Mouse (Mus musculus) small intestine, adult 2 months (tissue): ENCODE measurements around the gene L1td1. TPM values are rescaled to one million over a fixed set of nuclear protein-coding genes. Genes with fewer than 3 reads are reported as not detected.

Experiments used
- H3K27ac ChIP-seq: fragments of 200-500 bp; 2 replicates; pipeline ENCODE4 v1.5.1; 2012; ENCODE audit warnings: low read depth, low read length, control low read depth, inconsistent platforms; ENCODE audit not compliant: insufficient read depth
- H3K27me3 ChIP-seq: fragments of 200-500 bp; 2 replicates; pipeline ENCODE4 v1.6.1; 2012; ENCODE audit warnings: mild to moderate bottlenecking, moderate library complexity, low read length, inconsistent platforms; ENCODE audit not compliant: control insufficient read depth, insufficient read depth
- H3K36me3 ChIP-seq: fragments of 200-500 bp; 2 replicates; pipeline ENCODE4 v1.6.1; 2012; ENCODE audit warnings: mild to moderate bottlenecking, low read length, control low read depth, inconsistent platforms; ENCODE audit not compliant: control insufficient read depth, insufficient read depth
- H3K4me1 ChIP-seq: fragments of 200-500 bp; 2 replicates; pipeline ENCODE4 v1.6.1; 2012; ENCODE audit warnings: low read length, inconsistent platforms, mixed read lengths; ENCODE audit not compliant: control insufficient read depth, insufficient read depth, insufficient read length
- H3K4me3 ChIP-seq: fragments of 200-500 bp; 2 replicates; pipeline ENCODE4 v1.5.1; 2012; ENCODE audit warnings: low read depth, mild to moderate bottlenecking, control low read depth, inconsistent platforms, low read length, moderate library complexity
- CTCF ChIP-seq: fragments of 200-500 bp; IDR thresholded peaks from 2 replicates; pipeline ENCODE4 v1.5.1; 2012; ENCODE audit warnings: low read depth, mild to moderate bottlenecking, control low read depth, inconsistent platforms, low read length, moderate library complexity, mixed read lengths; ENCODE audit not compliant: insufficient replicate concordance, insufficient read length; ENCODE audit errors: extremely low read depth
- POLR2A ChIP-seq: fragments of 200-500 bp; IDR thresholded peaks from 2 replicates; pipeline ENCODE4 v1.6.1; 2012; ENCODE audit warnings: low read depth, mild to moderate bottlenecking, control low read depth, inconsistent platforms, low read length, moderate library complexity
- WGBS: fragments of 180-500 bp; shearing (Covaris S2); methylation state at CpG from one replicate; pipeline ENCODE4 v1.1.7; 2018; 5-methylcytosine and 5-hydroxymethylcytosine counted together
- polyA plus RNA-seq: library from polyadenylated mRNA; depleted of rRNA; stranded (reverse); fragments of >200 nt; gene quantifications from 2 replicates; pipeline ENCODE4 v1.2.3, GENCODE M21; 2012; rRNA removed

Gene L1td1
- polyA plus RNA-seq, 1 experiment: not detected

GRCm38 (mm10) chr4:98767134-98768133 is 40.9 kb downstream of the L1td1 start:
- Histone ChIP-seq H3K4me1 (no peaks in the 10 kb centered on the region), H3K27me3 (no peaks in the 10 kb centered on the region), H3K4me3 (no peak overlapping the region), H3K27ac (no peak overlapping the region), H3K36me3 (no peaks in the 10 kb centered on the region)
- TF ChIP-seq CTCF (no peak), POLR2A (no peak)
- WGBS: 56% methylated on average over 14 of the region's 14 CpGs

GRCm38 (mm10) chr4:98773785-98774184 is 47.3 kb downstream of the L1td1 start:
- WGBS: 80% methylated on average over 5 of the region's 5 CpGs
- H3K4me1 ChIP-seq: no peaks in the 10 kb centered on the region
- H3K36me3 ChIP-seq: no peaks in the 10 kb centered on the region

GRCm38 (mm10) chr4:98776721-98777427 is 50.3 kb downstream of the L1td1 start:
- 86% methylated on average over 10 of the region's 10 CpGs for WGBS
- no peak overlapping the region for H3K27ac ChIP-seq
- TF ChIP-seq CTCF (no peak), POLR2A (no peak)
- no peak overlapping the region for H3K4me3 ChIP-seq
- H3K27me3 ChIP-seq: no peaks in the 10 kb centered on the region
- H3K4me1 ChIP-seq: no peaks in the 10 kb centered on the region
- no peaks in the 10 kb centered on the region for H3K36me3 ChIP-seq

More at GRCm38 (mm10) chr4:98773785-98774184, 47.3 kb downstream of the L1td1 start:
- H3K4me3 ChIP-seq: no peak overlapping the region
- no peak overlapping the region for H3K27ac ChIP-seq
- TF ChIP-seq POLR2A: no peak
- TF ChIP-seq CTCF: no peak
- no peaks in the 10 kb centered on the region for H3K27me3 ChIP-seq

- Histone ChIP-seq H3K27ac (no peak overlapping the region), H3K27me3 (no peaks in the 10 kb centered on the region), H3K4me3 (no peak overlapping the region), H3K36me3 (no peaks in the 10 kb centered on the region), H3K4me1 (no peaks in the 10 kb centered on the region)
- 66% methylated on average over 6 of the region's 6 CpGs for WGBS
- no peak for TF ChIP-seq CTCF
- no peak for TF ChIP-seq POLR2A
Measured at GRCm38 (mm10) chr4:98777464-98777863, 50.9 kb downstream of the L1td1 start.

GRCm38 (mm10) chr4:98778219-98778618 is 51.7 kb downstream of the L1td1 start:
- H3K36me3 ChIP-seq: no peaks in the 10 kb centered on the region
- H3K4me3 ChIP-seq: no peak overlapping the region
- H3K27me3 ChIP-seq: no peaks in the 10 kb centered on the region
- 22% methylated on average over 16 of the region's 16 CpGs for WGBS
- no peak for TF ChIP-seq POLR2A
- no peak for TF ChIP-seq CTCF
- H3K4me1 ChIP-seq: no peaks in the 10 kb centered on the region
- no peak overlapping the region for H3K27ac ChIP-seq

DNA sequence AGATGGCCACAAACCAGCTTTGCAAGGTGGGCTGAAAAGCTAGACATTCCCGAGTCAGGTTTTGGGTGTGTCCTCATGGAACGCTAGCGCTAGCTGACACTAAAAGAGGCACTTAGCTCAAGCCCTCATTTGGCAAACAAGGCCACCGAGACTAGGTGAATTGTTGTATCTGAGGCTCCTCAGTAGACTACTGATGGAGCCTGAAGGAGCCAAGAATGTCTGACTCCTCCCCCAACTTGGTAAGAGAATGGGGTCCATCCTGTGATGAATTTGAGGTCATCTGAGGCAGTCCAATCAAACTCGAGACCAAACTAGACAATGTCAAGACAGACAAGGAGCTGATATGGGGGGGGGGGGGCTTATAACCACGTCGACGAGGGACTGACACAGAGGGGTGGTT is 59.3 kb downstream of the L1td1 start:
- TF ChIP-seq POLR2A: no peak
- no peak for TF ChIP-seq CTCF
- 26% methylated on average over 8 of the region's 8 CpGs for WGBS
- H3K4me3 ChIP-seq: no peak overlapping the region

DNA sequence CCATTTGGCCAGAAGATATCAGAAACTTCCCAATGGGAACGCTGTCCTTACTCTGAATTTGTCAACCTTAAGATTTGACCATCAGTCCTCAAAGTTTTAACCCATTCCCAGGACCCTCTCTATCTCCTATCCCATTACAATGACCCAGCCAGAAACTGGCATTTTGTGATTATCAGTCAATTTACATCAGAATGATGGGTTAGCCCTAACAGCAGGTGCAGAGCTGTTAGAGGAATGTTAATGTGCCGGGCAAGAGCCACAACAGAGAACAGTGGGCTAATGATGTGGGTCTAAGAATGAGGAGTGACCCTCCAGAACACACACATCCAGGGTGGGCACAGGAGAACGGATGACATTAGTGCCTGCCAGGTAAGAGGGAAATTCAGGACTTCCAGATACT is 59.7 kb downstream of the L1td1 start:
- Histone ChIP-seq H3K4me3 (no peak overlapping the region), H3K27me3 (no peaks in the 10 kb centered on the region), H3K27ac (no peak overlapping the region), H3K4me1 (peaks cover 2% of the 10 kb centered on the region; the same call in 1 of the 2 replicates), H3K36me3 (no peaks in the 10 kb centered on the region)
- TF ChIP-seq POLR2A: no peak
- no peak for TF ChIP-seq CTCF
- WGBS: 56% methylated on average over 3 of the region's 3 CpGs

More for the DNA sequence above, 59.3 kb downstream of the L1td1 start:
- H3K27ac ChIP-seq: no peak overlapping the region
- H3K36me3 ChIP-seq: no peaks in the 10 kb centered on the region
- no peaks in the 10 kb centered on the region for H3K27me3 ChIP-seq
- peaks cover 2% of the 10 kb centered on the region; the same call in 1 of the 2 replicates for H3K4me1 ChIP-seq

Other genes starting within 250 kb of the L1td1 start
- gene Kank4, start 90.8 kb downstream of the L1td1 start, polyA plus RNA-seq: 0.08 and 0.22 TPM in 2 replicates
- not detected in 2 replicates for gene I0C0044D17Rik, start 97.1 kb downstream of the L1td1 start, polyA plus RNA-seq
- gene Usp1, start 197.1 kb downstream of the L1td1 start, polyA plus RNA-seq: 74.6 and 146 TPM in 2 replicates